Mouse (Mus musculus): ENCODE data around the gene Iars2.

Gene Iars2

DNA sequence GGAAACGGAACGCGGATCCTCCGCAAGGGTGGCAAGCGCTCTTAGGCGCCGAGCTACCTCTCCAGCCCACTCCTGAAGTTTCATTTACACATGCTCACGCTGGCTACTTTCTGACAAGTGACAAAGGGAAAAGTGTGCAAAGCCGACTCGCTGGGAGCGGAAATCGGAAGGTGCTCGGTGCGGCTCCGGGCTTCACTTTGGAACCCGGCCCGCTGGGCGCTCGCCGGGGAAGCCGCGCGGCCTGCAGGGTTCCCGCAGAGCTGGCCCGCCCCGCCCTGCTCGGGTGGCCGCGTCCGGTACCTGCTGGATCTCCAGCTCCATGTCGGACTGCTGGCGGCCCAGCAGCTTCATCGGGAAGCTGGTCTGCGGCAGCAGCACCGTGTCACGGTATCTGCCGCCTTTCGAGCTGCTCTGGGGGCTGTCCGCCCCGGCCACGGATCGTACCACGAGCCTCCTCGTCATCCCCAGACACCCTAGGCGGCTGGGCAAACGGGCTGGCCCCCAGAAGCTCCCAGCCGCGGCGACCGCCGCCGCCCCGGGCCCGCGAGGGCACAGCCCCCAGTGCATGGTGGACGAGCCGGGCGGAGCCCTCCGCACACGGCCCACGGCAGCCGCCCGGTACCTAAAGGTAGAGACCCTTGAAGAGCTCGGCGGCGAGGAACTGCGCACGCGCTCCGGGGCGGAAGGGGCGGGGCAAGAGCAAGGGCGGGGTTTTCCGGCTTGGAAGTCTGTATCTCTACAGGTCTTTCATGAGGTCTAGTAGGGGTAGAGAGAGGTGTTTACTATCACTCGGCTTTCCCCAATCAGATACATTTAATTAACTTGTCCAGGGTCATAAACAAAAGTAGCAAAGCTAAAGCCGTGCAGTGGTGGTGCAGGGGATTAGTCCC, at the start of gene Iars2:
Iars2 (minus strand) TSS at position 676 of the 890 bp plus-strand sequence.
- peak; percentile 70 for DNase-seq (ENCODE audit: low read depth, low spot score)

DNA sequence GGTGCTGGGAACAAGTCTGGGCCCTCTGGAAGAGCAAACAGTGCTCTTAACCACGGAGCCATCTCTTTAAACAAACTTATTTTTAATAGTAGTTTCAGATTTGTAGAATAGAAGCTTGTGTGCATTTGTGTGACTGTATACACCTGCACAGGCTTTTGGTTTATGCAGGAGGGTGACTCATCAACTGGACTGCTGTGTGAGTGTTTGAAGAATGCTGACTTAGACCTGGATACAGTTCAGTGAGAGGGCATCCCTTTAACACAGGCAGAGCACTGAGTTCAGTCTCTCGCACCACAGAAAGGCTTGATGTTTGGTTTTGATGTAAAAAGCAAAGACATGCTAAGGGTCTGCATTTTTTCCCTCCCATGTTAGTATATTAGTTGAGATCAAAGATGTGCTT, 48.2 kb upstream of the Iars2 start:
- DNase-seq (ENCODE audit: low read depth, low spot score): no peak

DNA sequence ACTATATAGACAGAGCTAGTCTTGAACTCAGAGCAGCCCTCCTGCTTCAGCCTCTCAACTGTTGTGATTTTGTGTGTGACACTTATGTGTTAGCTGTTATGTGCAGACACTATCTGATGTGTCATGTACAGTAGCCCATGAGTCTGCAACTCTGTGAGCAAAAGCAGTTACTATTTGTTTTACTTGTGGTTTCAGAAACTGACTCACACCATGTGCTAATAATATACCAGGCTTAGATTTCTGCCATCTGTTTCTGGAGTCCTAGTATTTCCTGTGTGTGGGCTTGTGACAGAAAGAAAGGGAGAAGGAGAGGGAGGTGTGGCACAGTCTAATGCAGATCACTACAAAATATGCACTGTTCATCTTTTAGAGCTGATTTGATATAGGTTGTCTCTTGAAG, 47.2 kb upstream of the Iars2 start:
- DNase-seq (ENCODE audit: low read depth, low spot score): no peak

DNA sequence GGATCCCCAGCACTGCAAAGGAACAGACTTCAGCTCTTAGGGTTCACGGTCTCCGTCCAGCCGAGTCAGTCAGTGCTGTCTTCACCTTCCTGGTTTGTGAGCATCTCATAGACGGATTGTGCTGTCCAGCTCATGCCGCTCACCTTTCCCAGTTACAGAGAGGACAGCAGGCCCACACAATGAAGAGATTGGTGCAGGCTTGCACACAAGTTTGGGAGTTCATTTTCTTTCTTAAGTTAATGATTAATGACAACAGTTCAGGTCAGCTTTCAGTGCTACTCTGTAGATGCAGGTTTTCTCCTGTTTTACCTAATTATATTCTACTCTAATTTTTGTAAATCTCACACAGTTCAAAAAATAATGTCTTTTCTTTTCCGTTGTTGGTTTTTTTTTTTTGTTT, 40.8 kb upstream of the Iars2 start:
- DNase-seq (ENCODE audit: low read depth, low spot score): no peak

DNA sequence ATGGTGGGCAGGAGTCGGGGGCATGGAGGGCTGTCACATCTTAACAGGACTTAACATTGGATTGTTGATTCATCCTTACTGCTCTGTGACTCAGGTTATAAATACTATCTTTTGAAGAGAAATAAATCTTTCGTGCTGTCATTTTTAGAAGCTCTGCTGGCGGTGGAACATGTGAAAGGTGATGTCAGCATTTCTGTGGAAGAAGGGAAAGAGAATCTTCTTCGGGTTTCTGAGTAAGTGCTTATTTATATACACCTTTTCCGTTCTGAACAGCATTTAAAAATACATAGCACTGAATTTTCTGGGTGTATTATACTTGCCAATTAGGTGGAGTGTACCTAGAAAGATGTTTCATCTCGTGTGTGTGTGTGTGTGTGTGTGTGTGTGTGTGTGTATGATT, 38.2 kb upstream of the Iars2 start:
- DNase-seq (ENCODE audit: low read depth, low spot score): no peak

DNA sequence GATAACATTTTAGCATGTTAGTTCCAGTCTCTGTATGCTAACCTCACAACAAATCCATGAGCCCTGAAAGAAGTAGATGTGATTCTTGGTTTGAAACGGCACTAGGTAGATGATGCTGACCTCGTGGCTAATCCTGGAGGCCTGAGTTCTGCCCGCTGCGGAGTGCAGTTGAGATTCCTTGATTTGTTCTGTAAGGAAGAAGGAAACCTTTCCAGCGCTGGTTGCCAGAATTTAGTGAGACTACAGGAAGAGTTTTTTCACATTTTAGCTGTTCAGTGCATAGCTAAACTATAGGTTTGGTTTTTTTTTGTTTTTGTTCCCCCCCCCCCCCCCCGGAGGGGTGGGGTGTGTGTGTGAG, 35.0 kb upstream of the Iars2 start:
- no peak for DNase-seq (ENCODE audit: low read depth, low spot score)

DNA sequence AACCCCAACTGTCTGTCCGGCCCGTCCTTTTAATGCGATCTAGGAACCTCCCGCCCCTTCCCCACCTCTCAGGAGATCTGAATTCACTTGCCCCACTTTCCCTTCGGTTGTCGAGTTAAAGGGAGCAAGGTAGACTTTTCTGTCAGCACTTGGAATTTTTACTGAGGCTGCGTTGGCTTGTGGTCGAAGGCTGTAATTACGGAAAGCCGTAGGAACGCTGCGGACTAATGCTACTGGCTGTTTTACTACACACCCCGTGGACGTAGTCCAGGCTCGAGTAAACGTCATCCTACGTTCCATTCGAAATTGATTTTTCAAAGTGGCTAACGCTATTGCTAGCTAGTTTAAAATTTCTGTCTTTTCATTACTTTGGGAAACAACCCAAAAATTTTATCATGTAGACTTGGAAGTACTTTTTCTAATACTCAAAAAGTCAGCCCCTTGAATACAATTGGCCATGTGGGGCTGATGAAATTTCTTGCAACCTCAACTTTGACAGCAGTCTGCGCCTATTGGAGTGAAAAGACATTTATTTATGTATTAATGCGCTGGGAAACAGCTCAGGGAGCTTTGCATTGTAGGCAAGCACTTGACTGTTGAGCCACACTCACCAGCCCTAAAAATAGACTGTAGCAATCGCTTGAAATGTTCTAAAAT, 34.5 kb upstream of the Iars2 start:
- no peak for DNase-seq (ENCODE audit: low read depth, low spot score)

DNA sequence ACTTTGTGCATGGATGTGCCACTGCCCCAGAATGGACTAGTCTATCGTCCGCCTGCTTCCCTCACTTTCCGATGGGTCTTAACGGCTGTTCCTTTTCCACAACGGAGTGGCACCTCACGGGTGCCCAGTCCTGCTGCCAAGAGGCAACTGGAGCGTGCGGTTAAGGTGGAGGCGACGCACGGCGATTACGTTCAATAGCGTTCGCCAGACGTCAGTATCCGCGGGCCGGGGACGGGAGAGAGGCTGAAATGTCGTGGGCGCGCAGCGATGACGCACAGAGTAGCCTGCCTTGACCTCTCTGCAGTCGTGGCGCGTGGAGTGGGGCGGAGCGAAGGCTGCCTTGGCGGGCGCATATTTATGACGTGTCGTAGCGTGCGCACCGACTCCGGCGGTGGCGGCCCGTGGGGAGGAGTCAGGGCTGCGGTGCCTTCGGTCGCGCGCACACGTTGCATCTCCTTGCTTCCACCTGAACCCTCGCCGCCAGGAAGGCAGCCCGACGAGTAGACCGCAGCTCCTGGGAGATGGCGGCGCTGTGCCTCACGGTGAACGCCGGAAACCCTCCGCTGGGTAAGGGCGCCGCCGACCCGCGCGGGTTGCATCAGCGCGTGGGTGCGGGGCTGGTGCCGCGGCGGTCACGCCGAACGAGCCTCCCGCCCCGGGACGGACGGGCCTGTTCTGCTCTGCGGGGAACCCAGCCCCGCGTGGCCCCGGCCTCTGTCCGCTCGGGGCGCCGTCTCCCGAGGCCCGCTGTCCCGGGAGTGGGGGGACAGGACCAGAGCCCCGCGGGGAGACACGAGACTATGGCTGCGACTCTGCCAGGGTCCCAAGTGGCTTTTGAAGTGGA, 33.7 kb upstream of the Iars2 start, which contains the start of gene Eprs:
Eprs (plus strand) TSS at position 368 of the 844 bp plus-strand sequence.
- DNase-seq (ENCODE audit: low read depth, low spot score): peak; percentile 98

DNA sequence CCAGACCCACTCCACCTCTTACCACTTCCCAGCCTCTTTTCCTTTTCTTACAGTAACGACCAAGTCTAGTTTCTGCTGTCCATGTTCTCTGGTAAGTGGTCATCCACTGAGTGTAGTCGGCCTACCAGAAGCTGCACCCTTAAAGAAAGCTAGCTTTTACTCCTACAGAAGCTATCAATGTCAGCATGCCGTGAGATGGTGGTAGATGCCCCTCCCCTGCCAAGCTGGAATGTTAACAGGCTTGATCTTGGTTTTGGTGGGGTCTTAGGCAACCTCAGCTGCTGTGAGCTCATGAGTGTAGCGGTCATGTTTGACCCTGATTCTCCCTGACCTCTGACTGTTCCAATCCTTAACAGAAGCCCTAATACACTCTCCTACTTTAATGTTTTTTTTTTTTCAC, 29.0 kb upstream of the Iars2 start:
- no peak for DNase-seq (ENCODE audit: low read depth, low spot score)

DNA sequence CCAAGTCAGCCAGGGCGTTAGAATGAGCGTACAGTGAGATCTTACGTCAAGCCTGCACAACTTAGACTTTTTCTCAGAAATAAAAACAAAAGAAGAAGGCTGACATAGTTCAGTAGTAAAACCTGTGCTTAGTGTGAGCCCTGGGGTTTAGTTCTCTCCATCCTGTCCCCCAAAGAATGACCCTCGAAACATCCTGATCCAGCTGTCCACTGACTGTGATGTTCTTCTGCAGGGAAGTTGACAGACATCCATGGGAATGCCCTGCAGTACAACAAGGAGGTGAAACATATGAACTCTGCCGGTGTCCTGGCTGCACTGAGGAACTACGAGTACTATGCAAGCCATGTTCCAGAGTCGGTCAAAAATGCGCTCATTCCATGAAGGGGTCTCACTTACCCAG, 27.1 kb upstream of the Iars2 start:
- DNase-seq (ENCODE audit: low read depth, low spot score): no peak

DNA sequence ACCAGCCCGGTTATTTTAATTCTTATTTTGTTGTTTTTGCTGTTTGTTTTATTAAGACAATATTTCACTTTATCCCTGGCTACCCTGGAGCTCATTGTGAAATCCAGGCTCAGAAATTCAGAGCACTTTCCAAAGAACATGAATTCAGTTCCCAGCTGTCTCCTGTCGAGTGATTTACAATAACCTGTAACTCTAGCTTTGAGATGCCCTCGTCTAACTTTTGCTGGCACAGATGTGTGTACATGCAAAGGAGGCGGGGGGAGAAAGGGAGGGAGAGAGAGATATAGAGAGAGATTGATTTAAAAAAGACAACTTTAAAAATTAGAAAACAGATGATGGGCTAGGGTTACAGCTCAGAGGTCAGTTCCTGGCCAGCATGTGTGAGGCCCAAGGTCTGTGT, 25.5 kb upstream of the Iars2 start:
- DNase-seq (ENCODE audit: low read depth, low spot score): no peak

DNA sequence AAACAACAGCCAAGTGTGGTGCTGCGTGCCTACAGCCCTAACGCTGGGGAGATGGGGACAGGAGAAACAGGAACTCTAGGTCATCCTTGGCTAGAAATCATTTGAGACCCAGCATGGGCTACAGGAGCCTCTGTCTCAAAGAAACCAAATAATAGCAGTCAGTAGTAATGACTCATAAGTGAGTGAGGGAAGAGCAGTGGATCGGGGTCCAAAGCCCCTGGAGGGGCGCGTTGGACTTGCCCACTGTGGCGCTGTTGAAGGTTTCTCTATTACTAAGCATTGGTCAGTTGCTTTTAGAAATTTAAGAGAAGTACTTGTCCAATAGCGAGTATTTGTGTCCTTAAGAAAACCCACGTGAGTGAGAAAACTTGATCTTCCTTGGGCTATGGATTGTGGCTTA, 24.2 kb upstream of the Iars2 start:
- DNase-seq (ENCODE audit: low read depth, low spot score): no peak

DNA sequence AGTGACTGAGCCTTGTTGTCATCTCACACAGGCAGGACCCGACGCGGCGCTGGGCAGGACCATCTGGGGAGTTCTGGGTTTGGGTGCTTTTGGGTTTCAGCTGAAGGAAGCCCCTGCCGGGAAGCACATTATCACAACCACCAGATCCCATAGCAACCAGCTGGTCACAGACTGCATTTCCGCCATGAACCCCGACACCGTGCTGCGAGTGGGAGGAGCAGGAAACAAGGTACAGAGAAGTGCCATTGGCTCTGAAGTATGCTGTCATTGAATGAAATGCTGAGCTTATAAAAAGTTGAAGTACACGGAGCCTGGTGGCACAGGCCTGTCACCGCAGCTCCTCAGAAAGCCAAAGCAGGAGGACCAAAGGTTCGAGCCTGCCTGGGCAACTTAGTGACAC, 23.0 kb upstream of the Iars2 start:
- no peak for DNase-seq (ENCODE audit: low read depth, low spot score)

DNA sequence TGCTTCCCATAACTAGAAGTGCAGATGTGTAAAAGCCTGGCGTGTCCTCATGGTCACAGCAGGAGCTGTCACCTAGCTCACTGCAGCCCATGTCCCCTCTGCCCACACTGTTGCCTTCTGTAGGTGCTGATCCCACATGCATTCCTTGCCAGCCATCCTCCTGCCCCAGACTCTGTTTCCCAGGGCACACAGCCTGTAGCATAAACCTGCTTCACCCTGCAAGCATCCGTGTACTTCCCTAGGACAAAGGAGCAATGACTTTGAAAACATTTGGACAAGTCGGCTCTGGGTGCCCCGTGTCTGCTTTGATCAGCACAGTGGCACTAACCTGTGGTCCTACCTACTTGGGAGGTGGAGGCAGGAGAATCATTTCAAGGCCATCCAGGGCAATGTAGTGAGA, 21.4 kb upstream of the Iars2 start:
- no peak for DNase-seq (ENCODE audit: low read depth, low spot score)

DNA sequence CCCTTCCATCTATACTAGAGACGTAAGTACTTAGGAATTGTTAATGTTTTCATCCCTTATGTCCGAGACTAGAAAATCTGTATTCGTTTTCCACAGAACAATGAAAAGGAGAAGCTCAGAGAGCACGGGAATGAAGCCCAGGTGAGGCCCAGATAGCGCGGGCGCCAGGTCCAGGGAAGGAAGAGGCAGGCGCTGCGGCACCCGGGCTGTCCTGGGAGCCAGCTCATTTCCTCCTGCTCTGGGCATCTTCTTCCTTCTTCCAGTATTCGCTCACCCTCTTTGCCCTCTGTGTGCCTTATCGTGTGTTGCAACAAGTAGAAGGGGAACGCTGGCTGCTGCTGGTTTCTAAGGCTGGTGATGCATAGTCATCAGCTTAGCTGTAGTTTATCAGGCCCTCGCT, 20.5 kb upstream of the Iars2 start:
- DNase-seq (ENCODE audit: low read depth, low spot score): no peak

DNA sequence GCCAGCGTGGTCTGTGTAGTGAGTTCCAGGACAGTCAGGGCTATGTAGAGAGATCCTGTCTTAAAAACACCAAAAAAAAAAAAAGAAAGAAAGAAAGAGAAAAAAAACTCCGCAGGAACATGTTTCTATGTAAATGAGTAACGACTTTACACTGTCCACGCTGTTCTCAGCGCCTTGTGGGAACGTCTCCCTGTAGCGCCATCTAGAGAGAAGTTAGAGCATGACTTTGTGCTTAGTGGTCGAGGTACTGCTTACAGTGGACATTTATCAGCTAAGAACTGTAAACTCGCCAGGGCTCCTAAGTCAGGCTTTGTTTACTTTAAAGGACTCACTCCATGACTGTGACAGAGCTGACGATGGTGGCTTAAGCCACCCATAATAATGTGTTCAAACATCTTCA, 17.0 kb upstream of the Iars2 start:
- DNase-seq (ENCODE audit: low read depth, low spot score): no peak

DNA sequence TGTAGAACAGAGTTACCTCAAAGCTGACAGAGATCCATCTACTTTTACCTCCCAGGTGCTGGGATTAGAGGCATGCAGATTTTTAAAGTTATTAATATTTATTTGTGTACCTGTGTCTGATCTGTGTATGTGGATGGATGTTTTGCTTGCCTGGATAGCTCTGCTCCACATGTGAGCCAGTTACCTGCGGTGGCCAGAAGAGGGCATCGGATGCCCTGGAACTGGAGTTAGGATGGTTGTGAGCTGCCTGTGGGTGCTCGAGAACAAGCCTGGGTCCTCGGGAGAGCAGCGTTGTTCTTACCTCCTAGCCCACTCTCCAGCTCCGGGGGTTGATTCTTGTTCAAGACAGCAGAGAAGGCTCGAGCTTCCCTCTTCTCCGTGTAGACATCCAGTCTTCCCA, 14.2 kb upstream of the Iars2 start:
- no peak for DNase-seq (ENCODE audit: low read depth, low spot score)

DNA sequence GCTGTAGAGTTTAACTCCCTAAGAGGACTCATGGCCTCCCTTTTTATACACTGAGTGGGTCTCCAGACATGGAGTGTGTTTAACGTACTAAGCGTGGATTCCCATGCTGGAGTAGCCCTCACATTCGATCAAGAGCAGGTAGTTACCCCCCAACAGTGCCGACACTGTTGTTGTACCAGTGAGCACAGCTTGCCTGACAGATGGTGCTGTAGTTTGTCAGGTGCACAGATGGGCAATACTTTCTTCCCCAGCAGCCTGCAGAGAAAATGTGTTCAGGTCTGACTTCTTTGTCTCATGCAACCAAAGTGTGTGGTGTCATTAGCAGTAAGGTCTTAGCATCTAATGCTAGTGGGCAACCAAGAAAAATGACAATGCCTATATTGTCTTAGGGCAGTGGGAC, 13.2 kb upstream of the Iars2 start:
- DNase-seq (ENCODE audit: low read depth, low spot score): no peak

DNA sequence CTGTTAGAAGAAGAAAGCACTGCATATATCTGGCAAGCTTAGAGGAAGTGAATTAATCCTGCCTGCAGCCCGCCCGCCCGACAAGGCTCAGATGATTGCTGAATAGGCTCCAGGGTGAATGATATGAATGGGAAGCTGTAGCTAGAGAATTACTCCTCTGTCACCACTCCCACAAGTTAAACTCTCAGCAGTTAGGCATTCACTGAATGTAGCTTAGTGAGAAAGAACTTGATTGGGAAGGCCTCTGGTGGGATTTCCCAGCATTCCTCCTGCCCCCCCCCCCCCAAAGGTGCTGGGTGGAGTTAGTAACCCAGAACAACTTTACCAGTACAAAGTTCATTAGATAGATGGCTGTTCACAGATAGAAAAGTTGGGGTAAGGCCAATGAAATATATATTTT, 7.3 kb upstream of the Iars2 start:
- no peak for DNase-seq (ENCODE audit: low read depth, low spot score)

DNA sequence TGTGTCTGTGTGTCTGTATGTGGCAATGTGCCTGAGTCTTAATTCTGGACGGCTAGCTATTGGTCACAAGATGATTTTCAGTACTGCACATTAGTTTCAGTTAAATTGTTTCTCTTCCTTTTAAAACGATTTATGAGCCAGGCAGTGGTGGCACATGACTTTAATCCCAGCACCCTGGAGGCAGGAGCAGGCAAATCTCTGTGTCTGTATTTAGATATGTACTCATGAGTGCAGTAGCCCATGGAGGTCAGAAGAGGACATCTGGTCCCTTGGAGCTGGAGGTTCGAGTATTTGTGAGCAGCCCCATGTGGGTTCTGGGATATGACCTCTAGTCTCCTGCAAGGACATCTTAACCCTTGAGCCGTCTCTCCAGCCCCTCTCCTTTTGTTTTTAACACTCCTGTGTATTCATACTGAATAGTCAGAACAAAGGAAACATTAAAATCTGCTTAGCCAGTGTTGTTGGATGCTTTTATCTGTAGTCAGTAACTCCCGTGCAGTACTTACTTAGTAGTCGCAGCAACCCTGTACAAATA, 6.1 kb upstream of the Iars2 start:
- DNase-seq (ENCODE audit: low read depth, low spot score): no peak

DNA sequence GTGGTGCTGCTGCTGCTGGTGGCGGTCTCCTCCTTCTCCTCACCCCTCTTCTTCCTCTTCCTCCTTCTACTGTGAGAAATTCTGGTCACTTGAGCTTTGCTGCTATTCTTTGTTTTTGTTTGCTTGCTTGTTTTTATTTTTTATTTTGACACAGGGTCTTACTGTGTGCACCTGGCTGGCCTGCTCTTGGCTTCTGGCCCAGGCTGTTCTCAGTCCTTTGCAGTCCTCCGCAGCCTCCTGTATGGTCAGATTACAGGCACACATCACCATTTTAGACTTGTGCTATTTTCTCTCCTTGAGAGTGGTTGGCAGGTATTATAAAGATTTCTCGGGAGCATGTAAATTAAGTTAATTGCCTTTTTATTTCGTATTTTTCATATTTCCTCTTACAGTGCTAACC, 4.9 kb upstream of the Iars2 start:
- no peak for DNase-seq (ENCODE audit: low read depth, low spot score)

DNA sequence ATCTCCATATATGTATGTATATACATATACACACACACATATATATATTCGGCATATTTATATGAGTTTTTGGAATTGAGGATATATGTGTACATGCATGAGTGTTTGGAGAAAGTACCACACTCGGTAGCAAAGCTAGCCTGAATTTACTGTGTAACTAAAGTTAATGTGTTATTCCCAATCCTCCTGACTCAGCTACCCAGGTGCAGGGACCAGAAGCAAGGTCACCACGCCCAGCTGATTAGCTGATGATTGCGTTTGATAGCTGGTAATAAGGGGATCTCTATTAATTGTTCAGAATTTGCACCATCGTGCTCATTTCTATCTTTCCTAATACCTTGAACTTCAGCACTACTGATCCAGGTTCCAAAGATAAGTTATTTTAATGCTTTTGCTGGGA, 4.5 kb upstream of the Iars2 start:
- DNase-seq (ENCODE audit: low read depth, low spot score): no peak
